Mouse (Mus musculus): Measurements from ENCODE around the gene Tulp1. TPM values are rescaled to one million over a fixed set of nuclear protein-coding genes. Genes with fewer than 3 reads are reported as not detected.

Tulp1 gene
- total and polyA plus RNA-seq, 3 experiments = not detected

DNA sequence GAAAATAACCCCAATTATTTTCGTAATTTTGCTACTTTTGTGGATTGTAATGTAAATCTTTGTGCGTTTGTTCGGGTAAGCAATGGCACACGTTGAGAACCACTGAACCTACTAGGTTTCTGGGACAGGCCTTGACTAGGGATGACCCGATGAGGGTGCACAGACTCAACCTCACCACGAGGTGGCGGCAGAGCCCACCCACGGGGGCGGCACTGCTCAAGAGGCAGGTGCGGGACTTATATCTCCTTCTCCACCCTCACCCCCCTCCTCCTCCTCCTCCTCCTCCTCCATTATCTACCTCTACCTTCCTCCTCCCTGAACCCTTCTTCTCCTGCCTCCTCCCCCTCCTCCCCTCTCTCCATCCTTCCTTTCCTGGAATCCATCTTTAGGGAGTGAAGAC lies 8.8 kb upstream of the Tulp1 start:
- peaks cover 2% of the 10 kb centered on the region; the same call in 1 of the 2 replicates for H3K4me1 ChIP-seq (ENCODE audit: control insufficient read depth, insufficient read depth, low read length)
- 27% methylated on average over 10 of the region's 10 CpGs for WGBS
- H3K9ac ChIP-seq (ENCODE audit: low read depth, low read length) = no peak overlapping the region
- no peaks in the 10 kb centered on the region for H3K79me2 ChIP-seq (replicated peaks; ENCODE audit: control insufficient read depth, insufficient read depth, low read length)
- H3K4me3 ChIP-seq = no peak overlapping the region
- intact Hi-C loops (cut with DNase I) = no loop called here
- H3K36me3 ChIP-seq (ENCODE audit: control insufficient read depth, insufficient read depth, low read length) = no peaks in the 10 kb centered on the region
- no peak overlapping the region for H3K27ac ChIP-seq
- peak in 1 of 2 experiments; percentile 55 for DNase-seq
- TF ChIP-seq CTCF (IDR thresholded peaks at IDR 0.05) (peak; percentile 74), POLR2A (IDR thresholded peaks at IDR 0.05; ENCODE audit: insufficient read depth, low read depth, low read length) (no peak)
- H3K27me3 ChIP-seq (ENCODE audit: control insufficient read depth, insufficient read depth, low read length) = peaks cover 5% of the 10 kb centered on the region; the same call in 1 of the 2 replicates

DNA sequence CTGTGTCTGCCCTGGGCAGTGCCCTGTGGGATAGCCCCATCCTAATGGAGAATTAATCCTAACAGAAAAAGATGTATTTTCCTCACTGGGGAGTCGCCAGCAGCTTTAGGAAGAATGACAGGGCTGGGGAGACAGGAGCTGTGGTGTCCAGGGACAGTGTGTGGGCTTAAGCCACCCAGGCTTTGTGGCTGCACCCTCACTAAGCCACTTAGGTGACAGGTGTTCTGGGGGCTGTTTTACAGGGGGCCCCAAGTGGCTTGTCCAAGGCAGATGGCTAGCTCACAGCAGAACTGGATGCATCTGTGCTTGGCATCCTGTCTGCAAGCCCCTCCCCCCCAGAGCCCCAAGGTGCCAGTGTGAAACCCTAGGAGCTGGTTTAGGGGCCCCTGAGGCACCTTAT lies 6.9 kb upstream of the Tulp1 start:
- no peak overlapping the region for H3K4me3 ChIP-seq
- H3K27me3 ChIP-seq (ENCODE audit: control insufficient read depth, insufficient read depth, low read length) = peaks cover 5% of the 10 kb centered on the region; the same call in 1 of the 2 replicates
- TF ChIP-seq CTCF (IDR thresholded peaks at IDR 0.05) = no peak
- no peak for TF ChIP-seq EP300 (IDR thresholded peaks at IDR 0.05; ENCODE audit: insufficient read depth, low read depth, low read length)
- TF ChIP-seq POLR2A (IDR thresholded peaks at IDR 0.05; ENCODE audit: insufficient read depth, low read depth, low read length) = no peak
- intact Hi-C loops (cut with DNase I) = no loop called here
- H3K36me3 ChIP-seq (ENCODE audit: control insufficient read depth, insufficient read depth, low read length) = no peaks in the 10 kb centered on the region
- peaks cover 4% of the 10 kb centered on the region for H3K4me1 ChIP-seq (ENCODE audit: control insufficient read depth, insufficient read depth, low read length)
- 83% methylated on average over 1 of the region's 1 CpGs for WGBS
- H3K79me2 ChIP-seq (replicated peaks; ENCODE audit: control insufficient read depth, insufficient read depth, low read length) = no peaks in the 10 kb centered on the region
- H3K9ac ChIP-seq (ENCODE audit: low read depth, low read length) = no peak overlapping the region
- H3K27ac ChIP-seq = no peak overlapping the region
- no peak for DNase-seq

DNA sequence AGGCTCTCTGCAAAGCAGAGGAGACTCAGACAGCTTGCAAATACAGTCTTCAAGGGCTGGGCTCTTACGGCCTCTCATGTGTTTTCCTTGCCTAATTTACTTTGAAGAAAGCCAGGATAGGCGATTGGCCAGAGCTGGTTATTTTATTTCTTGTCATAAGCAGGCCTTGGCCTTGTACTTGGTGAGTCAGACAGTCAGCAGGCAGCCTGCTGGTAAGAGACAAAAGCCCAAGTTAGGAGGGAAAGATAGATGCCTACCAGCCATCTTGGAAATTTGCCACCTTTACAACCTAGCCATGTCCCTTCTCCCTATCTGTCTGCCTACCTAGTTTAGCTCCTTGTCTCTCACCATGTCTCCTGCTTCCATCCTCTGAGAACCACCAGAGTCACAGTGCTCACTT lies 6.3 kb upstream of the Tulp1 start:
- Histone ChIP-seq H3K36me3 (ENCODE audit: control insufficient read depth, insufficient read depth, low read length) (no peaks in the 10 kb centered on the region), H3K27me3 (ENCODE audit: control insufficient read depth, insufficient read depth, low read length) (peaks cover 5% of the 10 kb centered on the region; the same call in 1 of the 2 replicates), H3K4me1 (ENCODE audit: control insufficient read depth, insufficient read depth, low read length) (peaks cover 4% of the 10 kb centered on the region), H3K9ac (ENCODE audit: low read depth, low read length) (no peak overlapping the region), H3K4me3 (no peak overlapping the region), H3K27ac (no peak overlapping the region), H3K79me2 (replicated peaks; ENCODE audit: control insufficient read depth, insufficient read depth, low read length) (no peaks in the 10 kb centered on the region)
- TF ChIP-seq EP300 (IDR thresholded peaks at IDR 0.05; ENCODE audit: insufficient read depth, low read depth, low read length) (no peak), CTCF (IDR thresholded peaks at IDR 0.05) (no peak), POLR2A (IDR thresholded peaks at IDR 0.05; ENCODE audit: insufficient read depth, low read depth, low read length) (no peak)
- 73% methylated on average over 2 of the region's 2 CpGs for WGBS
- DNase-seq = no peak
- intact Hi-C loops (cut with DNase I) = no loop called here

DNA sequence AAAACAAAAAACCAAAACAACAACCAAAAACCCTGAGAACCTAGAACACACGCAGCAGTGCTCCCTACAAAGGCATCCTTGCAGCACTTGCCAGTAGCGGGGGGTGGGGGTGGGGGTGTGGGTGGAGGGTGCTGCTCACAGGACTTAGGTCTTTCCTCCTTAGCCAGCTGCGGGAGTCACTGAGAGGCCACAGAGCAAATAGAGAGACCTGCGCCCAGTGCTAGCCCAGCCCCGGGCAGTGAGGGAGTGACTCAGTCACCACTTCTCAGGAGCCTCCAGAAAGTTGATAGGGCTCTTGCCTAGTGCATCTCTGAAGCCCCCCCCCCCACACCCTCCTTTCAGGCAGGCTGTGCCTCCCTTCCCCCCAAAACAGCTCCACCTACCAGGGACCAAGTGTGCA lies 4.0 kb upstream of the Tulp1 start:
- 70% methylated on average over 5 of the region's 5 CpGs for WGBS

DNA sequence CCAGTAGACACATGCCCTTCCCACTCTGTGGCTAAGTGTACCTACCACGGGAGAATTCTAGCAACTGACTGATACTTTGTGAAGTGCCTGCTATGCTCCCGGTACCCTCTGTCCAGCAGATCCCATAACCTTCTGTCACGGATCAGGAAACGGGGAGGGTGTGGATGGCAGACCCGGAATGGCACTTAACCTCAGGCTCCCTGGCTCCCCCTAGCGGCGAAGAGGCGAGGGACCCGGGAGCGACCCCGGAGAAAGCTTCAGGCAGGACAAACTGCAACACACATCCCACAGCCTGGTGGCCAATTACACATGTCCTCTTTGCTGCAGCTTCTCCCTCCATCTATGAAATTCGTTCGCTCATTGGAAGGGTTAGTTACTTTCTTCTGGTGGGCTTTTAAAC lies 3.4 kb upstream of the Tulp1 start:
- peak; percentile 78 to 88 for DNase-seq
- peak overlapping the region; percentile 52; the same call in 1 of the 2 replicates for H3K9ac ChIP-seq (ENCODE audit: low read depth, low read length)

More for the DNA sequence above, 4.0 kb upstream of the Tulp1 start:
- Histone ChIP-seq H3K36me3 (ENCODE audit: control insufficient read depth, insufficient read depth, low read length) (no peaks in the 10 kb centered on the region), H3K4me1 (ENCODE audit: control insufficient read depth, insufficient read depth, low read length) (peaks cover 1% of the 10 kb centered on the region; the same call in 1 of the 2 replicates), H3K4me3 (no peak overlapping the region), H3K79me2 (replicated peaks; ENCODE audit: control insufficient read depth, insufficient read depth, low read length) (no peaks in the 10 kb centered on the region), H3K9ac (ENCODE audit: low read depth, low read length) (no peak overlapping the region), H3K27me3 (ENCODE audit: control insufficient read depth, insufficient read depth, low read length) (peaks cover 5% of the 10 kb centered on the region; the same call in 1 of the 2 replicates), H3K27ac (no peak overlapping the region)
- DNase-seq = no peak
- intact Hi-C loops (cut with DNase I) = loop anchor here (5.0 kb wide), 1 partner anchor 142 kb away; no protein-coding TSS in a partner anchor
- no peak for TF ChIP-seq EP300 (IDR thresholded peaks at IDR 0.05; ENCODE audit: insufficient read depth, low read depth, low read length)
- TF ChIP-seq POLR2A (IDR thresholded peaks at IDR 0.05; ENCODE audit: insufficient read depth, low read depth, low read length) = no peak
- no peak for TF ChIP-seq CTCF (IDR thresholded peaks at IDR 0.05)

DNA sequence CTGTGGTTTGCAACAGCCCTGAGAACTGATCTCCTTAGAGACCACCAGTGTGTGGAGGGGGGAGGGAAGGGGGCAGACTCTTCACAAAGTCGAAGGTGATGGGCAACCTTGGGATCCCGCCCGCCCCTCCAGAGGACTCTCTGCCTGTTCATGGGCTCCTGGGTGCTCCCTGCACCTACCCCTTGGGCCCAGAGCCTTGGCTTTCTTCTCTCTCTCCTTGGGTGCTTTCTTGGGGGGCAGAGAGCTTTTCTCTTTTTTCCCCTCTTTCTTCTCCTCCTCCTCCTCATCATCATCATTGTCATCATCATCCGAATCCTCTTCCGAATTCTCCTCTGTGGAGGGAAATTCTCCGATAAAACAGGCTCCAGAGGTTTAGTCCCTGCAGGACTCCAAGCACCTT lies 1.5 kb downstream of the Tulp1 start:
- H3K27me3 ChIP-seq (ENCODE audit: control insufficient read depth, insufficient read depth, low read length) = peaks cover 6% of the 10 kb centered on the region
- 40% methylated on average over 6 of the region's 6 CpGs for WGBS
- H3K36me3 ChIP-seq (ENCODE audit: control insufficient read depth, insufficient read depth, low read length) = no peaks in the 10 kb centered on the region
- H3K4me3 ChIP-seq = no peak overlapping the region
- intact Hi-C loops (cut with DNase I) = no loop called here
- TF ChIP-seq CTCF (IDR thresholded peaks at IDR 0.05) = no peak
- no peak for TF ChIP-seq POLR2A (IDR thresholded peaks at IDR 0.05; ENCODE audit: insufficient read depth, low read depth, low read length)
- TF ChIP-seq EP300 (IDR thresholded peaks at IDR 0.05; ENCODE audit: insufficient read depth, low read depth, low read length) = no peak
- H3K79me2 ChIP-seq (replicated peaks; ENCODE audit: control insufficient read depth, insufficient read depth, low read length) = no peaks in the 10 kb centered on the region
- H3K4me1 ChIP-seq (ENCODE audit: control insufficient read depth, insufficient read depth, low read length) = peaks cover 1% of the 10 kb centered on the region; the same call in 1 of the 2 replicates
- H3K27ac ChIP-seq = no peak overlapping the region
- no peak for DNase-seq
- H3K9ac ChIP-seq (ENCODE audit: low read depth, low read length) = no peak overlapping the region

More for the DNA sequence above, 3.4 kb upstream of the Tulp1 start:
- Histone ChIP-seq H3K79me2 (replicated peaks; ENCODE audit: control insufficient read depth, insufficient read depth, low read length) (no peaks in the 10 kb centered on the region), H3K4me3 (no peak overlapping the region), H3K27ac (no peak overlapping the region), H3K27me3 (ENCODE audit: control insufficient read depth, insufficient read depth, low read length) (peaks cover 5% of the 10 kb centered on the region; the same call in 1 of the 2 replicates), H3K4me1 (ENCODE audit: control insufficient read depth, insufficient read depth, low read length) (peaks cover 1% of the 10 kb centered on the region; the same call in 1 of the 2 replicates), H3K36me3 (ENCODE audit: control insufficient read depth, insufficient read depth, low read length) (no peaks in the 10 kb centered on the region)
- no peak for TF ChIP-seq POLR2A (IDR thresholded peaks at IDR 0.05; ENCODE audit: insufficient read depth, low read depth, low read length)
- peak; percentile 98; the same call in 1 of the 2 replicates for TF ChIP-seq CTCF (IDR thresholded peaks at IDR 0.05)
- peak; percentile 31; the same call in 1 of the 2 replicates for TF ChIP-seq EP300 (IDR thresholded peaks at IDR 0.05; ENCODE audit: insufficient read depth, low read depth, low read length)
- intact Hi-C loops (cut with DNase I) = loop anchor here (1.0 to 5.0 kb wide), 3 partner anchors 40 to 160 kb away; partner anchors contain the start of gene Rpl10a
- WGBS = 5% methylated on average over 13 of the region's 13 CpGs

All from heart, adult 2 months (tissue).